Mouse (Mus musculus) gastrocnemius, postnatal 25 days (tissue): ENCODE results near the gene Rasl12. TPM values are rescaled to one million over a fixed set of nuclear protein-coding genes. Genes with fewer than 3 reads are reported as not detected.

Experiments
- DNase-seq: peaks from one replicate; pipeline ENCODE4 v3.0.0; 2022
- total RNA-seq, 2 experiments: library from RNA; stranded (reverse); gene quantifications; 1 replicate in 1 of 2; 2 replicates in 1 of 2; pipeline ENCODE4 v1.2.3; 2021

Rasl12 gene
- total RNA-seq, 2 experiments from 2014 or later, result 3.1 to 4.4 TPM

GRCm38 (mm10) chr9:65392638-65393364 is 5.5 kb upstream of the Rasl12 start:
- DNase-seq, result peak; percentile 53

- DNase-seq, result peak; percentile 60
These were observed 4.7 kb upstream of the Rasl12 start for GRCm38 (mm10) chr9:65393606-65394005.

- peak; percentile 44 for DNase-seq
These were observed 3.9 kb upstream of the Rasl12 start for GRCm38 (mm10) chr9:65394360-65394759.

- DNase-seq, result no peak
These were observed 1.6 kb downstream of the Rasl12 start for GRCm38 (mm10) chr9:65399934-65400333.

GRCm38 (mm10) chr9:65404331-65405183 is 6.3 kb downstream of the Rasl12 start:
- peak; percentile 78 for DNase-seq

GRCm38 (mm10) chr9:65405184-65405449 is 6.8 kb downstream of the Rasl12 start:
- DNase-seq, result no peak

- no peak for DNase-seq
These were observed 9.0 kb downstream of the Rasl12 start for GRCm38 (mm10) chr9:65407327-65407726.

GRCm38 (mm10) chr9:65407861-65408260 is 9.6 kb downstream of the Rasl12 start:
- DNase-seq, result no peak

- no peak for DNase-seq
These were observed 10.6 kb downstream of the Rasl12 start for GRCm38 (mm10) chr9:65408871-65409295.

- DNase-seq, result no peak
These were observed 12.1 kb downstream of the Rasl12 start for GRCm38 (mm10) chr9:65410378-65410777.

GRCm38 (mm10) chr9:65411326-65411725 is 13.0 kb downstream of the Rasl12 start:
- DNase-seq, result no peak

GRCm38 (mm10) chr9:65417738-65418137 is 19.4 kb downstream of the Rasl12 start:
- DNase-seq, result no peak

GRCm38 (mm10) chr9:65419633-65420032 is 21.3 kb downstream of the Rasl12 start:
- DNase-seq, result no peak

- no peak for DNase-seq
These were observed 24.6 kb downstream of the Rasl12 start, which contains the start of gene Slc51b for GRCm38 (mm10) chr9:65422760-65423501. Gene Slc51b, minus strand, starts transcription at chr9:65422955.

- DNase-seq, result no peak
These were observed 26.1 kb downstream of the Rasl12 start for GRCm38 (mm10) chr9:65424393-65424792.

GRCm38 (mm10) chr9:65427511-65427910 is 29.2 kb downstream of the Rasl12 start:
- DNase-seq, result no peak

GRCm38 (mm10) chr9:65428003-65428402 is 29.7 kb downstream of the Rasl12 start:
- DNase-seq, result no peak

- no peak for DNase-seq
These were observed 32.1 kb downstream of the Rasl12 start for GRCm38 (mm10) chr9:65430401-65430800.

GRCm38 (mm10) chr9:65430921-65431320 is 32.6 kb downstream of the Rasl12 start:
- no peak for DNase-seq

GRCm38 (mm10) chr9:65432236-65432635 is 33.9 kb downstream of the Rasl12 start:
- peak; percentile 65 for DNase-seq

GRCm38 (mm10) chr9:65434140-65434539 is 35.8 kb downstream of the Rasl12 start:
- no peak for DNase-seq

- DNase-seq, result no peak
These were observed 36.9 kb downstream of the Rasl12 start for GRCm38 (mm10) chr9:65435211-65435610.
